Mouse (Mus musculus): ENCODE measurements at regions not wholly inside any gene's neighbourhood (a gene's known extent, or its start where the extent isn't known, plus 50 kb on each side); places are given as distances from the start of the nearest gene placed in this dataset.

DNA sequence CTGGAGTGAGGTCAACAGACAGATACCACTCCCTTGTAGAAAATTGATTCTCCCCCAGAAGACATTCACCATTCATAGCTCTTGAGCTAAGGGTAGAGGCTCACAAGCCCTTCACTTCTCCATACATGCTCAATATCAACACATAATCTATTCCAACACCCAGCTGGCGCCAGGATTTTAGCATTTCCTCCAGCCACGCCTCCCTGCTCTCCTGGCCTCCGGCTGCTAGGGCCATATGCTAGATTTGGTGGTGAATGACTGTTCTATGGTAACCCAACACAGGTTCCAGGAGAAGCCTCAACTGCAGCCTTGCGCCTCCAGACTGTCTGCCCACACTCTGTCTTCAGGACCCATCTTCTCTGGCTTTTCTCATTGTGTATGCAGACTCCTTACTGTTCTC lies 197.9 kb downstream of the Gm11011 start:
- H3K4me2 ChIP-seq (replicated peaks): no peak overlapping the region
- H3K4me1 ChIP-seq: peaks cover 9% of the 10 kb centered on the region; the same call in 1 of the 2 replicates
- H3K36me3 ChIP-seq: no peaks in the 10 kb centered on the region
- no peaks in the 10 kb centered on the region for H3K27me3 ChIP-seq (replicated peaks)
- 81% methylated on average over 4 of the region's 4 CpGs for WGBS
- no peak overlapping the region for H3K4me3 ChIP-seq
- ATAC-seq (ENCODE audit: low FRiP score, low read depth): no peak
- no peak overlapping the region for H3K9ac ChIP-seq
- H3K9me3 ChIP-seq: no peaks in the 10 kb centered on the region
- no peak overlapping the region for H3K27ac ChIP-seq

DNA sequence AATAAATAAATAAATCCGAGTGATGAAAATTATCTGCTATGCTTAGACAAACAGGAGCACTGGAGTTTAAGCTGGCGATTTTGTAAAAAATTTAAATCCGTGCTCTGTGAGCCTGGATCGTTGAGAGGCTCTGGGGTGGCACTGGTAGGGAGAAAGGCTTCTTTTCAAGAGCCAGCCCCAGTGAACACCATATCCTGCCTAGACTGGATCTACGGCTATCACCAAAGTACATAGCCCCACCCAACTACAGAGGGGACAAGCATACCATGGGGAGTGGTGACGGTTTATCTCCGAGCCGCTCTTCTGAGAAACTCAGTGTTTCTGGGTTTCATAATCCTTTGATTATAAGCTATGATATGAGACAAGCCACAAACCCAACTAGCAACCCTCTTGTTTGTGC lies 199.0 kb downstream of the Gm11011 start:
- Histone ChIP-seq H3K4me1 (peaks cover 9% of the 10 kb centered on the region; the same call in 1 of the 2 replicates), H3K9me3 (no peaks in the 10 kb centered on the region), H3K27ac (no peak overlapping the region), H3K36me3 (no peaks in the 10 kb centered on the region), H3K9ac (no peak overlapping the region), H3K4me2 (replicated peaks) (no peak overlapping the region), H3K4me3 (no peak overlapping the region), H3K27me3 (replicated peaks) (no peaks in the 10 kb centered on the region)
- ATAC-seq (ENCODE audit: low FRiP score, low read depth): no peak
- WGBS: 83% methylated on average over 8 of the region's 8 CpGs

DNA sequence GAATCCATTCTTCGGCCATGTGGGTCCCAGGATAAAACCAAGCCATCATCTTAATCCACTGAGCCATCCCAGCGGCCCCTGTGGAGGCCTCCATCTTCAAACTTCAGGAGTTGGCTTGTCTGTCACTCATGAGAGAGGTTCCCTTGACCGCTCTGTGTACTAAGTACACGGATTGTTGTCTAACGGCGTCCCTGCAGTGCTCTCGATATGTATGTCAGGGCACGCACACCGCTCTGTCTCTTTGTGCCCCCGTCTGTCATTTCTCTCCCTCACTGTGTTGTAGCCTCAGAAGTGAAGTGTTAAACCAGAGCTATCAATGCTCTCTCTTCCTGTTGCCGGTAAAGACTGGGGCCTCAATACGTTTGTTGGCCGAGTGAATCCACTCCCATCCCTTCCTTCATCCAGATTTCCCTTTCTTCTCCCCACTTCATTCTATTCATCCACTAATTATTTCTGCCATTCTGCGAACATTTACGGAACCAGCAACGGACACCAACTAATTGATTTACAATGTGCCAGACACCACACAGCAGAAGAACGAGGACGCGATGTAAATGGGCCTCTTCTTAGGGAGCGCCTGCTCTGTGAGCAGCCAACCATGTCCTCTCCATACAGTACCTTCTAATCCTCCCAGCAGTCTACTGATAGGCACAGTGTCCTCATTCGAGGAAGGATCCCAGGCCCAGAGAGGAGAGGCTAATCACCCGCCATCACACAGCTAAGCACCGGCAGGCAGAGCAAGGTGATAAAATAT lies 199.6 kb downstream of the Gm11011 start:
- Histone ChIP-seq H3K4me2 (replicated peaks) (no peak overlapping the region), H3K27me3 (replicated peaks) (no peaks in the 10 kb centered on the region)
- 47% methylated on average over 23 of the region's 23 CpGs for WGBS

DNA sequence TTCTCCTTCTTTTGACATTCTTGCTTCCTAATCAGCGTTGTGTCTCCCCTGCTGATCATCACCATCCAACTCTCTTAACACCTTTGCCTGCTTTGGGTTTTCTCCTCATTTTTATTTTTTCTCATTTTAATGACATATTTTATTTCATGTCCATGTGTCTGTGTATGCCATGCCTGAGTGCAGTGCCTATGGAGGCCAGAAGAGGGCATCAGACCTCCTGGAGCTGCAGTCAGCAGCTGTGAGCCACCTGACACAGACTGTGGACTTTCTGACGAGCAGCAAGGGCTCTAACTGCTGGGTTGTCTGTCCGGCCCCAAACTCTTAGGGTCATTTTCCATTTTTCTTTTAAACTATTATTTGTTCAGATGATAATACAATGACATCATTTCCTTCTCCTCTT lies 203.8 kb downstream of the Gm11011 start:
- H3K4me2 ChIP-seq (replicated peaks): no peak overlapping the region
- no peaks in the 10 kb centered on the region for H3K27me3 ChIP-seq (replicated peaks)
- H3K36me3 ChIP-seq: no peaks in the 10 kb centered on the region
- peaks cover 6% of the 10 kb centered on the region; the same call in 1 of the 2 replicates for H3K4me1 ChIP-seq
- no peak overlapping the region for H3K27ac ChIP-seq
- no peak overlapping the region for H3K4me3 ChIP-seq
- H3K9me3 ChIP-seq: no peaks in the 10 kb centered on the region
- no peak for ATAC-seq (ENCODE audit: low FRiP score, low read depth)
- no peak overlapping the region for H3K9ac ChIP-seq
- 88% methylated on average over 3 of the region's 3 CpGs for WGBS

More for the DNA sequence above, 199.6 kb downstream of the Gm11011 start:
- H3K9ac ChIP-seq: no peak overlapping the region
- no peak overlapping the region for H3K27ac ChIP-seq
- ATAC-seq (ENCODE audit: low FRiP score, low read depth): no peak
- no peak overlapping the region for H3K4me3 ChIP-seq
- no peaks in the 10 kb centered on the region for H3K9me3 ChIP-seq
- H3K36me3 ChIP-seq: no peaks in the 10 kb centered on the region
- H3K4me1 ChIP-seq: peaks cover 9% of the 10 kb centered on the region; the same call in 1 of the 2 replicates

DNA sequence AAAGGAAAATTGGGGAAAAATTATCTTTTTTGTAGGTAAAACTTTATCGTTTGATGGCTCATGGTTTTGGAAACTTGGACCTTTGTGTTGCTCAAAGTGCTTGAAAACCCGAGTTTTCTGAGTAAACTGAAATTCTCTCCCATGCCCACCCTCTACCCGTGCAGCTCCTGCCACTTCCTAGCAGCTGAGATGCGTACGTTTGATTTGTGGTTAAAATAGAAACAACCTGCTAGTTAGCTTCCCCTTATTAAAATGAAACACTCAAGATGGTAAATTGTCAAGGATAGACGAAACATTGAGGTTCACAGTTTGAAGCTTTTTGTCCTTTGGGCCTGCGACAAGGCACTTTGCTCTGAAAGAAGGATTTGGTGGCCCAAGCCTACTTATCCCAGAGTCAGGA lies 214.5 kb downstream of the Gm11011 start:
- WGBS: 90% methylated on average over 7 of the region's 7 CpGs
- Histone ChIP-seq H3K9ac (no peak overlapping the region), H3K4me3 (no peak overlapping the region), H3K4me1 (no peaks in the 10 kb centered on the region), H3K4me2 (replicated peaks) (no peak overlapping the region), H3K36me3 (no peaks in the 10 kb centered on the region), H3K27me3 (replicated peaks) (no peaks in the 10 kb centered on the region), H3K9me3 (no peaks in the 10 kb centered on the region), H3K27ac (no peak overlapping the region)
- ATAC-seq (ENCODE audit: low FRiP score, low read depth): no peak

DNA sequence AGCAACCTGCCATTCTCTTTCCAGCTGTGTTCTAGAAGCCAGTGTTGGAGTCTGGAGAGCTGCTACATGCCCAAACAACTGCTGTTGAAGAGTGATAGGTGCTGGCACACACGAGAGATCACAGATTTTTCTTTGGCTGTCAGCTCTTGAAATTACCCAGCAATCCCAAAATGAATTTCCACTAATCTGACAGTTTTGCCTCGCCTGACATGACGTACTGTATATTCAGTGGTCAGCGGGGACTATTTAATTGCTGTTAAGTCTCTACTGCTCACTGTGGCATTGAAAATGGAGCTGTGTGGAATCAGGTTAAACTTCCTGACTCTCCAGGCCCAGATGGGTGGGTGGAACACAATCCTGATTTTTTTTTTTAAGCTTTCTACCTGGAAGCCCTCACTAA lies 222.5 kb downstream of the Gm11011 start:
- Histone ChIP-seq H3K4me3 (no peak overlapping the region), H3K27me3 (replicated peaks) (no peaks in the 10 kb centered on the region), H3K9me3 (no peaks in the 10 kb centered on the region), H3K9ac (no peak overlapping the region), H3K4me2 (replicated peaks) (no peak overlapping the region), H3K36me3 (no peaks in the 10 kb centered on the region), H3K4me1 (peaks cover 9% of the 10 kb centered on the region; the same call in 1 of the 2 replicates), H3K27ac (no peak overlapping the region)
- 62% methylated on average over 4 of the region's 4 CpGs for WGBS
- no peak for ATAC-seq (ENCODE audit: low FRiP score, low read depth)

DNA sequence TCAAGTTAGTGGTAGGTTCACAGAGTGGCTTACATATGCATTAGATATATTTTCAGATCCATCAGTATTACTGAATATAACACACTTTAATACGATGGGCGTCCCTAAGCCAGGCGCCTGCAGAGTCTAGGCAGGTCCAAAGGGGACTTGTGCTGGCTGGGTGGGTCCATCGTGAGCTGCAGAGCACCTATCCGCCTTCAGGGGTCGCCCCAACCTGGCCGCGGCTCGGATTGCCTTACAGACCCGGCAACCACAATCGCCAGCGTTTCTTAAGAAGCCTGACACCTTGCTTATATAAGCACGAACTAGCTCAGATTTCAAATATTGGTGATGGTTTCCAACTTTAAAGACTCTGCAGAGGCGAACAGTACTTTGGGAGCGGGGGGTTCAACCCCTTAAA lies 227.3 kb downstream of the Gm11011 start:
- ATAC-seq (ENCODE audit: low FRiP score, low read depth): no peak
- Histone ChIP-seq H3K9ac (no peak overlapping the region), H3K36me3 (no peaks in the 10 kb centered on the region), H3K4me1 (peaks cover 9% of the 10 kb centered on the region; the same call in 1 of the 2 replicates), H3K27ac (no peak overlapping the region), H3K4me3 (no peak overlapping the region; the same call in 1 of the 2 replicates), H3K27me3 (replicated peaks) (no peaks in the 10 kb centered on the region), H3K4me2 (replicated peaks) (peak overlapping the region; percentile 37), H3K9me3 (no peaks in the 10 kb centered on the region)
- 20% methylated on average over 15 of the region's 15 CpGs for whole genome bisulfite sequencing

DNA sequence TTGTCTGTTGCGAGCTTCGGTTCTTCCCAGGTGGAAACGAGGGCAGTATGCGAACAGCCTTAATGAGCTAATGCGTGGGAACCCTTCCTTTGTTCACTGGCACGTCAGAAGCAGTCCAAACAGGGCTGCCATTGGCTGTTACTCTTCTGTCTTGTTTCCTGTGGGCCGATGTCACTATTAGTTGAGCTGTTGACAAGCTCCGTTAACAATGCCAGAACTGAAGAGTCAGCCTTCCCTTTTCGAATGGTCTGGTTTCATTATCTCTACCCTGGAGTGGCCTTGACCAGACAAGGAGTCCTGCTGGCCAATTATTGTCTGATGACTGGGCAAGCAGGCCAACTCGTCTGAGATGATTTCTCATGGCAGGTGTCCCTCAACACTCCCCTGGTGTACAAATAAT lies 230.1 kb downstream of the Gm11011 start:
- 75% methylated on average over 10 of the region's 10 CpGs for WGBS
- no peaks in the 10 kb centered on the region for H3K27me3 ChIP-seq (replicated peaks)
- H3K4me2 ChIP-seq (replicated peaks): no peak overlapping the region
- H3K27ac ChIP-seq: no peak overlapping the region
- ATAC-seq (ENCODE audit: low FRiP score, low read depth): no peak
- peaks cover 8% of the 10 kb centered on the region; the same call in 1 of the 2 replicates for H3K4me1 ChIP-seq
- no peaks in the 10 kb centered on the region for H3K36me3 ChIP-seq
- H3K9ac ChIP-seq: no peak overlapping the region
- H3K9me3 ChIP-seq: no peaks in the 10 kb centered on the region
- H3K4me3 ChIP-seq: no peak overlapping the region

DNA sequence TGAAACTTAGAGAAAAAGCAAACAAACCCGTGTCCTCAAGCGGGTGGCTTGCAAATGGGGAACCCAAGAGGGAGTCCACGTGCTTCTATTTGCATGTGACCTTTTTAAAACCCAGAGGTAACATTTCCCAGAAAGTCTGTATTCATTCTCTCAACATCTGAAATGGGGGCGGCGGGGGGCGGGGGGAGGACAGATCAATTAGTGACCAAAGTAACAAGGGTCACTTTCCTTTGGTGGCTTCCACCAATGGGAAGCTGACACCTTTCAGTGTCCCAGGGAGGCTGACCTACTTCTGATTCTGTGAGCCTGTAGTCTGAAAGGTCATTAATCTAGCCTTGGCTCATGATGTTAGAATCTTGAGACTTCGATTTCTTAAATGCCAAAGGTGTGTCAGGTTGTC lies 236.0 kb downstream of the Gm11011 start:
- H3K27ac ChIP-seq: no peak overlapping the region
- H3K9me3 ChIP-seq: no peaks in the 10 kb centered on the region
- no peaks in the 10 kb centered on the region for H3K27me3 ChIP-seq (replicated peaks)
- WGBS: 88% methylated on average over 7 of the region's 7 CpGs
- no peak for ATAC-seq (ENCODE audit: low FRiP score, low read depth)
- H3K9ac ChIP-seq: no peak overlapping the region
- no peak overlapping the region for H3K4me2 ChIP-seq (replicated peaks)
- no peaks in the 10 kb centered on the region for H3K36me3 ChIP-seq
- H3K4me1 ChIP-seq: no peaks in the 10 kb centered on the region
- H3K4me3 ChIP-seq: no peak overlapping the region

DNA sequence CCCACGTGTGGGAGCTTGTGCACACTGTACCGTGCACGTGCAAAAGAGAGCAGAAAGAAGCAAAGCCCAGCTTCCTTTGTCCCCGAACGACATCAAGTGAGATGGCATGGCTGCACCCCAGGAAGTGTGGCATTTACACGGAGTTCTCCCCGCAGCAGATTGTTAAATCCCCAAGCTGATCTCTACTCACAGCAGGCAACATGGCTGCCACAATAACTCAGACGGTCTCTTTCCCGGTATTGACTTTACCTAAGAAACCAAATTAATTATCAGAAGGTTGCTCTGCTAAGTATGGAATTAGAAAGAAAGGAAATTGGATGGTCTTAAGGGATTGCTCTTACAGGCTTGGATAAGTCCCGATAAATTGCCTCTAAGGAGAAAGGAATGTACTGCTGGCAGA lies 241.4 kb downstream of the Gm11011 start:
- no peak for ATAC-seq (ENCODE audit: low FRiP score, low read depth)
- Histone ChIP-seq H3K27ac (no peak overlapping the region), H3K4me3 (no peak overlapping the region), H3K9me3 (no peaks in the 10 kb centered on the region), H3K9ac (no peak overlapping the region), H3K4me2 (replicated peaks) (no peak overlapping the region), H3K4me1 (no peaks in the 10 kb centered on the region), H3K27me3 (replicated peaks) (no peaks in the 10 kb centered on the region), H3K36me3 (no peaks in the 10 kb centered on the region)
- 66% methylated on average over 10 of the region's 10 CpGs for WGBS

DNA sequence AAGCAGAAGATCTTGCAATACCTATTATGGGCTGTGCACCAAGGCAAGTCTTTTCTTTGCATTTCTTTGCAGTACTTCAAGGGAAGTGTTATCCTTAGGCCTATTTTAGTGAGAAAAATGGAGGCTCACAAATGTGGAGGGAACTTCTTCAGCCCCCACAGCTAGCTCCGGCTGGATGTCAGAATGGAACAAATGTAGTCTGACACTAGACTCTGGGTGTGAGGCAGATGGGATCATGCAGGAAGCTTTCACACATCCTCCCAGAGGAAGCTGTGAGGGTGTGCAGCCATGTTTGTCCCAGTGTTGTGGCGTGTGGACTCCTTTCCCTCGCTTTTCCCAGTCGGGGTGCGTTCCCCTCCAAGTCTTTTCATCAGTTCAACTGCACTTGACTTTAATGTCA lies 268.0 kb downstream of the Gm11011 start:
- ATAC-seq (ENCODE audit: low FRiP score, low read depth): no peak
- H3K4me3 ChIP-seq: no peak overlapping the region
- no peak overlapping the region for H3K4me2 ChIP-seq (replicated peaks)
- no peak overlapping the region for H3K27ac ChIP-seq
- no peaks in the 10 kb centered on the region for H3K4me1 ChIP-seq
- H3K27me3 ChIP-seq (replicated peaks): no peaks in the 10 kb centered on the region
- H3K9me3 ChIP-seq: no peaks in the 10 kb centered on the region
- no peak overlapping the region for H3K9ac ChIP-seq
- no peaks in the 10 kb centered on the region for H3K36me3 ChIP-seq
- WGBS: 82% methylated on average over 5 of the region's 5 CpGs

DNA sequence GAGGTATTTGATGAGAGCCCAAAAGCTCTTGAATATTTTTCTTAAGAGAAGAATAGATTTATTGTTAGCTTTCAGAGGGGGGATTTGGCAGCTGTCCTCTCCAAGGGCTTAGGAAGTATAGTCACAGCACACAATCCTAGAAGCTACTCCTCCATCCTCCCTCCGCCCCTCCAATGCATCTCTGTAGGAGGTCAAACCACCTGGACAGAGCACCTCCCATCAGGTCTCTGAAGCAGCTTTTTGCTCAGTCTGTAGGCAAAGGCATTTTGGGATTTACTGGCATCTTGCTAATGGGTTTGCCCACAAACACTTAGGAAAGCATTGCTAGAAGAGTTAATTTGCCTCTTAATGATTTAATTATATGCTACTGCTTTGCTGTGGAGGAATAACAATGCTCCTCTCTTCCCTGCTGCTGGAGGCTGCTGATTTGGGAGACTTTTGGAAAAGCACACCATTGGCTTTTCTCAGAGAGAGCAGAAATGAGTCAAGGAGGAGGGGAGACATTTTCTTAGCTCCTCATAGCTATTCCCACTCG lies 273.1 kb downstream of the Gm11011 start:
- Histone ChIP-seq H3K4me2 (replicated peaks) (no peak overlapping the region), H3K27me3 (replicated peaks) (no peaks in the 10 kb centered on the region), H3K9me3 (no peaks in the 10 kb centered on the region), H3K4me1 (no peaks in the 10 kb centered on the region), H3K27ac (no peak overlapping the region), H3K36me3 (no peaks in the 10 kb centered on the region), H3K4me3 (no peak overlapping the region), H3K9ac (no peak overlapping the region)
- ATAC-seq (ENCODE audit: low FRiP score, low read depth): no peak
- 43% methylated on average over 2 of the region's 2 CpGs for WGBS

DNA sequence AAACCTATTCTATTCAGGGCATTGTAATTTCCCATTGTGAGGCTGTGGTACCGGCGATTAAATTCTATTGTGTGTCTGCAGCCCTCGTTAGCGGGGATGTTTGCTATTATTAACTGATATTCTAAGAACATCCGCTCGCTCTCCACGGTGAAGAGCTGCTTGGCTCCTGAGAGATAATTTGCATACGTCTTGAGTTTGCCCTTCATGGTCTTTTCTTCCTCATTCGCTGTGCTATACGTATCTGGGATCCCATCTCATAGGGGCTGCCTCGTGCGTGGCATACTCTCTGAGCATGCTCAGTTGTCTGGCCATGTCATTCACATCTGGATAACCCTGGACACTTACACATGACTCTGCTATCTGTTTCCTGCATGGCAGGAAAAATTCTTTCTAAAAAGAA lies 275.7 kb downstream of the Gm11011 start:
- no peaks in the 10 kb centered on the region for H3K9me3 ChIP-seq
- ATAC-seq (ENCODE audit: low FRiP score, low read depth): no peak
- 67% methylated on average over 12 of the region's 12 CpGs for WGBS
- H3K4me3 ChIP-seq: no peak overlapping the region
- no peak overlapping the region for H3K4me2 ChIP-seq (replicated peaks)
- no peaks in the 10 kb centered on the region for H3K4me1 ChIP-seq
- H3K27ac ChIP-seq: no peak overlapping the region
- no peak overlapping the region for H3K9ac ChIP-seq
- H3K36me3 ChIP-seq: no peaks in the 10 kb centered on the region
- H3K27me3 ChIP-seq (replicated peaks): no peaks in the 10 kb centered on the region

All from neural tube, embryonic 12.5 days (tissue).